Mouse (Mus musculus) limb, embryonic 13.5 days (tissue): ENCODE data around the gene Tufm. TPM values are rescaled to one million over a fixed set of nuclear protein-coding genes. Genes with fewer than 3 reads are reported as not detected.

Experiments used
- ATAC-seq: fragments of 200-750 bp; cut with Nextera tagmentation; 2 replicates; pipeline ENCODE4 v1.8.0; 2017; ENCODE audit warnings: low read depth, moderate number of reproducible peaks, moderate TSS enrichment; ENCODE audit not compliant: low FRiP score
- H3K27ac ChIP-seq: fragments of 300-500 bp; sonication (generic); 2 replicates; pipeline ENCODE4 v1.5.1; 2015; ENCODE audit warnings: inconsistent platforms, mild to moderate bottlenecking, moderate library complexity
- H3K27me3 ChIP-seq: fragments of 300-500 bp; sonication (generic); 2 replicates; pipeline ENCODE4 v1.6.1; 2015; ENCODE audit warnings: mild to moderate bottlenecking, inconsistent platforms
- H3K36me3 ChIP-seq: fragments of 300-500 bp; sonication (generic); 2 replicates; pipeline ENCODE4 v1.6.1; 2015; ENCODE audit warnings: inconsistent platforms, mild to moderate bottlenecking, moderate library complexity
- H3K4me1 ChIP-seq: fragments of 300-500 bp; sonication (generic); 2 replicates; pipeline ENCODE4 v1.6.1; 2015; ENCODE audit warnings: inconsistent platforms
- H3K4me2 ChIP-seq: fragments of 300-500 bp; sonication (generic); replicated peaks from 2 replicates; pipeline ENCODE4 v1.6.1; 2015; ENCODE audit warnings: inconsistent platforms, mild to moderate bottlenecking, moderate library complexity
- H3K4me3 ChIP-seq: fragments of 300-500 bp; sonication (generic); 2 replicates; pipeline ENCODE4 v1.5.1; 2015; ENCODE audit warnings: moderate library complexity, mild to moderate bottlenecking, inconsistent platforms
- H3K9ac ChIP-seq: fragments of 300-500 bp; sonication (generic); 2 replicates; pipeline ENCODE4 v1.6.1; 2015; ENCODE audit warnings: mild to moderate bottlenecking, inconsistent platforms
- H3K9me3 ChIP-seq: fragments of 300-500 bp; sonication (generic); 2 replicates; pipeline ENCODE4 v1.6.1; 2016; ENCODE audit warnings: inconsistent platforms
- WGBS: fragments of 180-500 bp; shearing (Covaris S2); methylation state at CpG from one replicate; pipeline ENCODE4 v1.1.7; 2015; 5-methylcytosine and 5-hydroxymethylcytosine counted together
- polyA plus RNA-seq: library from polyadenylated mRNA; unstranded; fragments of >200 nt; fragmentation: Nextera tagmentation; extraction: Ambion mirVana; gene quantifications from 2 replicates; pipeline ENCODE4 v1.2.1, GENCODE M21; 2015

Gene Tufm
- 135 and 137 TPM in 2 replicates for polyA plus RNA-seq

DNA sequence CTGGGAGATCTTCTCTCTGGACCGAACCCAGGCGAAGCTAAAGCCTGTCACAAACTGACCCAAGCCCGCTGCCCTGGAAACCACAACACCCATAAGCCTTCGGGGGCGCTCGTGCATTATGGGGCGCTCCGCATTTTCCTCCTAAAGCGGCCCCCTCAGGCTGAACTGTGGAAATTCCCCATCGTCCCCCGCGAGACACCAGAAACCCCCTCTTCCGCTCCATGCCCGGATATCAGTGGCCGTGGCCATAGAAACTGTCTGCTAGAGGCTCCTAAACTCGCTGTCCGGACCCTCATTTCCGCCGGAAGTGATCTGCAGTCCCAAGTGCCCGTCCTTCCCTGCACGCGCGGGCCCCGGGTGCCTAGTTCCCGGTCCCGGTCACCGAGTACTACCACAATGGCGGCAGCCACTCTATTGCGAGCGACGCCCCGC lies at the start of gene Tufm:
TSS of gene Tufm (plus strand) at position 310 of the 432 bp plus-strand sequence.
- peak within 1 kb of the TSS; percentile 75 for H3K27ac ChIP-seq
- peak within 1 kb of the TSS; percentile 81 for H3K9ac ChIP-seq
- H3K4me2 ChIP-seq, result peak within 1 kb of the TSS; percentile 83
- peaks cover 18% of the 10 kb centered on the region for H3K4me1 ChIP-seq
- H3K36me3 ChIP-seq, result peaks cover 32% of the 10 kb centered on the region
- no peaks in the 10 kb centered on the region for H3K9me3 ChIP-seq
- under 1% methylated on average over 32 of the region's 32 CpGs for WGBS
- no peaks in the 10 kb centered on the region for H3K27me3 ChIP-seq
- peak within 1 kb of the TSS; percentile 56 for H3K4me3 ChIP-seq
- ATAC-seq, result peak; percentile 94

DNA sequence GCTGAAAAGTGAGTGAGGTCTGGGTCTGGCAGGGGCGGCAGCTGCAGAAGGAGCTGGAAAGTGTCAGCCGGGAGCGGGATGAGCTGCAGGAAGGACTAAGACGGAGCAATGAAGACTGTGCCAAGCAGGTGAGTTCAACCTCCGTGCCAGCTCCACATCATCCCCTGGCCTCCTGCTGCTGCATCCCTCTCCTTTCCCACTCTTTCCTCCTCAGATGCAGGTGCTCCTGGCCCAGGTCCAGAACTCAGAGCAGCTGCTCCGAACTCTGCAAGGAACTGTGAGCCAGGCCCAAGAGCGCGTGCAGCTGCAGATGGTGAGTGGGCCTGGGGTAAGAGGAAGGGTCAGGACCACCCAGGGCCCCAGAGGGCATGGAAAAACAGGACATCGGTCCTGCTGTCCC lies 47.0 kb upstream of the Tufm start:
- H3K9ac ChIP-seq, result 0 out of 2 replicates have a peak overlapping the region, but pooled peaks have one; percentile 13
- WGBS, result 70% methylated on average over 8 of the region's 9 CpGs
- no peak overlapping the region for H3K4me2 ChIP-seq
- no peak overlapping the region for H3K4me3 ChIP-seq
- H3K27me3 ChIP-seq, result no peaks in the 10 kb centered on the region
- ATAC-seq, result no peak
- H3K27ac ChIP-seq, result no peak overlapping the region
- no peaks in the 10 kb centered on the region for H3K9me3 ChIP-seq
- H3K36me3 ChIP-seq, result peaks cover 56% of the 10 kb centered on the region
- no peaks in the 10 kb centered on the region for H3K4me1 ChIP-seq

DNA sequence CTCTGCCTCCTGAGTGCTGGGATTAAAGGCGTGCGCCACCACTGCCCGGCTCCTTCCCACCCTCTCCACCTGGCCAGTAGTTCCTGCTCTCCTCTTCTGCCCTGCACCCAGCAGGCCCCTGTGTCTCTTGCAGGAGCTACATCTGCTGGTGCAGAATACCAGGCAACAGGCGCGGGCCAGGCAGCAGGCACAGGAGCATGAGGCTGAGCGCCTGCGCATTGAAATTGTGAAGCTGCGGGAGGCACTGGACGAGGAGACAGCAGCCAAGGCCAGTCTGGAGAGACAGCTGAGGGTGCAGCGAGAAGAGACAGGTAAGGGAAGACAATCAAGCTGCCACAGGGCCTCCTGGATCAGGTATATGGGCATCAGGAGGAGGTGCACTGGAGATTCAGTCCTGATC lies 43.2 kb upstream of the Tufm start:
- Histone ChIP-seq H3K36me3 (peaks cover 74% of the 10 kb centered on the region), H3K4me3 (no peak overlapping the region), H3K27me3 (no peaks in the 10 kb centered on the region), H3K27ac (no peak overlapping the region), H3K9ac (no peak overlapping the region), H3K4me1 (no peaks in the 10 kb centered on the region), H3K4me2 (no peak overlapping the region), H3K9me3 (no peaks in the 10 kb centered on the region)
- ATAC-seq, result no peak
- 90% methylated on average over 10 of the region's 10 CpGs for WGBS

- Histone ChIP-seq H3K9ac (no peak overlapping the region), H3K4me3 (no peak overlapping the region), H3K36me3 (peaks cover 73% of the 10 kb centered on the region), H3K27me3 (no peaks in the 10 kb centered on the region), H3K4me1 (no peaks in the 10 kb centered on the region), H3K4me2 (no peak overlapping the region), H3K9me3 (no peaks in the 10 kb centered on the region), H3K27ac (no peak overlapping the region)
- no peak for ATAC-seq
- 91% methylated on average over 9 of the region's 9 CpGs for WGBS
Measured at GRCm38 (mm10) chr7:126444536-126444935, 42.6 kb upstream of the Tufm start.

GRCm38 (mm10) chr7:126445104-126445815 lies 41.9 kb upstream of the Tufm start:
- H3K4me2 ChIP-seq, result no peak overlapping the region
- H3K9ac ChIP-seq, result 0 out of 2 replicates have a peak overlapping the region, but pooled peaks have one; percentile 13
- H3K9me3 ChIP-seq, result no peaks in the 10 kb centered on the region
- H3K4me1 ChIP-seq, result no peaks in the 10 kb centered on the region
- no peak for ATAC-seq
- WGBS, result 95% methylated on average over 15 of the region's 15 CpGs
- no peak overlapping the region for H3K4me3 ChIP-seq
- H3K27ac ChIP-seq, result no peak overlapping the region
- H3K36me3 ChIP-seq, result peaks cover 70% of the 10 kb centered on the region
- no peaks in the 10 kb centered on the region for H3K27me3 ChIP-seq

DNA sequence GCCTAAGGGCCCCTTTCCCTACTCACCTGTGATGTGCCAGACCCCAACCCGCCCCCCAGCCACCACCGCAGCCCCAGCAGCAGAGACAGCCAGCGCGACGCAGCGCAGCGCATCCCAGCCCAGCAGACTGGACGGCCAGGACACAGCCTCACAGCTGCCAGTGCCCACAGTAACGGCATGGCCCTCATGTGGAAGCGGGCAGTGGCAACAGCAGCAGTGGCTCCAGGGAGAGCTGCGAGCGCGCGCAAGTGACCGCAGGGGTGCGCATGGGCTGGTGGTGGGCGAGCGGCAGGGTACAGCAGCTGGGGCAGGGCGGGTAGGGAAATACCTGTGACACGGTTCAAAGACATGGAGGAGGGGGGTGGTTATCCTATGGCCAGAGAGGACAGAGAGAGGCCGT lies 40.9 kb upstream of the Tufm start:
- no peak overlapping the region for H3K27ac ChIP-seq
- H3K4me3 ChIP-seq, result no peak overlapping the region
- 92% methylated on average over 21 of the region's 21 CpGs for WGBS
- no peaks in the 10 kb centered on the region for H3K9me3 ChIP-seq
- H3K27me3 ChIP-seq, result no peaks in the 10 kb centered on the region
- no peak overlapping the region for H3K4me2 ChIP-seq
- peaks cover 66% of the 10 kb centered on the region for H3K36me3 ChIP-seq
- H3K9ac ChIP-seq, result no peak overlapping the region
- ATAC-seq, result no peak
- H3K4me1 ChIP-seq, result no peaks in the 10 kb centered on the region

- WGBS, result 92% methylated on average over 19 of the region's 19 CpGs
- no peak overlapping the region for H3K27ac ChIP-seq
- ATAC-seq, result no peak
- peaks cover 50% of the 10 kb centered on the region for H3K36me3 ChIP-seq
- no peaks in the 10 kb centered on the region for H3K4me1 ChIP-seq
- no peak overlapping the region; the same call in 1 of the 2 replicates for H3K9ac ChIP-seq
- no peaks in the 10 kb centered on the region for H3K9me3 ChIP-seq
- no peak overlapping the region for H3K4me2 ChIP-seq
- no peaks in the 10 kb centered on the region for H3K27me3 ChIP-seq
- no peak overlapping the region for H3K4me3 ChIP-seq
Measured at GRCm38 (mm10) chr7:126448481-126448880, 38.7 kb upstream of the Tufm start.

DNA sequence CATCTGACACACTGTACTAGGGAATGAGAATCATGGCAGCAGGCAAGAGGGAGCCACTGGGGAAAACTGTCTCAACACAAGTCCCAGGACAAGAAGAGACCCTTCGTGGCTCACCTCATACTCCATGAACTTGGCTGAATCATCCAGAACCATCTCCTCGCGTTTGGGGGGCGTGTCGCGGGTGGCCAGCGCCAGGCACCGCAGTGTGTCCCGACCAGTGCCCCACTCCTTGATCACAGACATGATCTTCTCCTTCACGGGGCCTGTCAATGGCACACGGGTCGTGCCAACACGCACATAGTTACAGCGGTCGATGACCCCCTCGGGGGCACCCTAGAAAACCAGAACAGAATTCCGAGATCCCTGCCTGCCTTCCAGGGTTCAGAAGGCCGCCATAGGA lies 37.2 kb upstream of the Tufm start:
- 88% methylated on average over 18 of the region's 18 CpGs for WGBS
- Histone ChIP-seq H3K4me1 (no peaks in the 10 kb centered on the region), H3K36me3 (peaks cover 38% of the 10 kb centered on the region), H3K4me3 (no peak overlapping the region), H3K27me3 (no peaks in the 10 kb centered on the region), H3K4me2 (no peak overlapping the region), H3K9me3 (no peaks in the 10 kb centered on the region), H3K27ac (no peak overlapping the region), H3K9ac (no peak overlapping the region)
- ATAC-seq, result no peak

- no peak for ATAC-seq
- H3K9me3 ChIP-seq, result no peaks in the 10 kb centered on the region
- H3K4me1 ChIP-seq, result no peaks in the 10 kb centered on the region
- H3K4me3 ChIP-seq, result no peak overlapping the region
- H3K4me2 ChIP-seq, result no peak overlapping the region
- WGBS, result 91% methylated on average over 6 of the region's 6 CpGs
- H3K9ac ChIP-seq, result no peak overlapping the region
- H3K27me3 ChIP-seq, result no peaks in the 10 kb centered on the region
- H3K27ac ChIP-seq, result no peak overlapping the region
- H3K36me3 ChIP-seq, result peaks cover 32% of the 10 kb centered on the region
Measured at GRCm38 (mm10) chr7:126450641-126451040, 36.5 kb upstream of the Tufm start.

DNA sequence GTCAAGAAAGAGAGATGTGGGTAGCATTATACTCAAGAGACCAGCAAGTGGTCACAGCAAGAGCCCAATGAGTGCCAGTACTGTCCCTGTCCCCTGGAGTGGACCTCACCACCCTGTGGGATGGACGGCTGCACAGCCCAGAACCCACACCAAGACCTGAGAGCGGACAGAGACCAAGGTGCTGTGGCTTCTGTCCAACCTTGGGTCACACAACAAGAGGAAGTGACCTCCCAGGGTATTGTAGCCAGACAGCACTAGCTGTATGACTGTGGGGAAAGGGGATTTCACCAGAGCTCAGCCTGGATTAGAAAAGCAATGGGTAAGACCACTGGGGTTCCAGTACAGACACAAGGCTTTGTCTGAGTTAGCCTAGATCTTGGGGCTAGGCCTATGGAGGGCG lies 34.9 kb upstream of the Tufm start:
- Histone ChIP-seq H3K4me3 (no peak overlapping the region), H3K4me1 (no peaks in the 10 kb centered on the region), H3K9ac (no peak overlapping the region), H3K36me3 (peaks cover 16% of the 10 kb centered on the region), H3K9me3 (no peaks in the 10 kb centered on the region), H3K27me3 (no peaks in the 10 kb centered on the region), H3K4me2 (no peak overlapping the region), H3K27ac (no peak overlapping the region)
- 93% methylated on average over 3 of the region's 3 CpGs for WGBS
- no peak for ATAC-seq

GRCm38 (mm10) chr7:126453861-126454260 lies 33.3 kb upstream of the Tufm start:
- ATAC-seq, result no peak
- Histone ChIP-seq H3K4me3 (no peak overlapping the region), H3K36me3 (peaks cover under 1% of the 10 kb centered on the region; the same call in 1 of the 2 replicates), H3K27me3 (no peaks in the 10 kb centered on the region), H3K27ac (no peak overlapping the region), H3K9ac (no peak overlapping the region), H3K4me1 (no peaks in the 10 kb centered on the region), H3K9me3 (no peaks in the 10 kb centered on the region), H3K4me2 (no peak overlapping the region)
- 41% methylated on average over 7 of the region's 7 CpGs for WGBS

DNA sequence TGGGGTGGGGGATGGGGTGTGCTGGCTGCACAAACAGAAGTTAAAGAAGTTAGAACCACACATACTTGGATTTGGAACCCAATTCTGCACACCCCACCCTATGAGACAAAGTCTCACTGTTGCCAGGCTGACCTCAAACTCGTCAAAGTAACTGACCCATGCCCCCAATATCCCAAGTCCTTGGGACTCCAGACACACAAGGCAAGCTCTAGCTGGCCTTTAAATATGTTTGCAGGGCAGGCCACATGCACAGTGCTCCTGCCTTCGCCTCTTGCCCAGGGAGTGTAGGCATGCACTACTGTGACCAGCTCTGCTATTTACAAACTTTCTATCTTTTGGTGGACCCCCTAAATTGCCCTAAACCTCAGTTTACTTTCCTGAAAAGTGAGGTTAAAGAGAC lies 31.9 kb upstream of the Tufm start:
- no peak overlapping the region for H3K27ac ChIP-seq
- H3K4me1 ChIP-seq, result no peaks in the 10 kb centered on the region
- no peak overlapping the region for H3K9ac ChIP-seq
- no peaks in the 10 kb centered on the region for H3K9me3 ChIP-seq
- no peak for ATAC-seq
- no peak overlapping the region for H3K4me3 ChIP-seq
- no peak overlapping the region for H3K4me2 ChIP-seq
- no peaks in the 10 kb centered on the region for H3K27me3 ChIP-seq
- no peaks in the 10 kb centered on the region for H3K36me3 ChIP-seq
- WGBS, result 77% methylated on average over 2 of the region's 2 CpGs
